Mouse (Mus musculus) T-helper 2 cell (primary cell): Measurements from ENCODE around the gene Ccl25.
"Not testable (repeated sequence)": the region's sequence is repeated elsewhere in the genome, so short reads cannot be mapped to it uniquely, and the experiment has no call there.

Experiments used
- in situ Hi-C: fragments of 300-600 bp; cut with MboI, MseI; formaldehyde crosslinking; loops from one replicate; pipeline ENCODE4 v1.15.1; 2025; ENCODE audit warnings: high pct_unique_total_duplicates

Gene Ccl25

GRCm38 (mm10) chr8:4335678-4336077, 10.7 kb downstream of the Ccl25 start:
- in situ Hi-C loops, result no loop called here

DNA sequence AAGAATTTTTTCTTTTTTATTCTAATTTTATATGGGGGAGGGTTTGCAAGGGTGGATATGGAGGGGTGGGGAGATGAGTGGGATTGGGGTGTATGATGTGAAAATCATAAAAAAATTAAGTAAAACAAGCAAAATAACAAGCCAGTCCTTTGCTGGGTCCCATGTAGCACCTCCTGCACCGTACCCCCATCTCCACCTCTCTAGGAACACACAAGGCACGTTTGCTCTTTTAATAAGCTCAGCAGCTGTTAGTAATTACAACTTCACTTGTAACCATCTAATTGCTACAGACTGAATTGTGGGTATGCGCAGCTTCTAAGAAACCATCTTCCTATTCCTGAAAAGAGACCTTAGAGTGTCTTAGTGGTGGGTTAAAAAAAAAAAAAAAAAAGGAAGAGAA, 15.2 kb downstream of the Ccl25 start:
- in situ Hi-C loops, result no loop called here

- in situ Hi-C loops, result no loop called here
Observed at GRCm38 (mm10) chr8:4347661-4348060, 22.7 kb downstream of the Ccl25 start.

- in situ Hi-C loops, result no loop called here
Observed at GRCm38 (mm10) chr8:4348275-4348674, 23.3 kb downstream of the Ccl25 start.

- in situ Hi-C loops, result no loop called here
Observed at GRCm38 (mm10) chr8:4349335-4349734, 24.3 kb downstream of the Ccl25 start.

DNA sequence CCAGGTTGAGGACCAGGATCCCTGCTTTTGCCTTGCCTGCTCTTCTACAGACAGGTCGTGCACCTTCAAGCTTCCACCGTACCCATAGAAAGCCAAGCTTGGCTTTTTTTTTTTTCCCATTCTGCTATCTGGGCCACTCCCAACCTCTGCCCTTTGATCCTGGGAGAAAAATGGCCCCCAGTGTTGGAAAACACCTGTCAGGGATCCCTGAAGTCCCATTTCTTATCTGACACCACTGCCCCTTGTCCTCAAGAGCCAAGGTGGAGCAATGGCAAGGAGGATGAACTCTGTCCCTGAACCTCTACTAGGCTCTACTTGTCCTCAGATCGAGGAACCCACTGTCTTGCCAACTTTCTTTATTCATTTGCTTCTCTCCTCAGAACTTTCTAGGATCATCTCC, 25.6 kb downstream of the Ccl25 start:
- in situ Hi-C loops, result no loop called here

DNA sequence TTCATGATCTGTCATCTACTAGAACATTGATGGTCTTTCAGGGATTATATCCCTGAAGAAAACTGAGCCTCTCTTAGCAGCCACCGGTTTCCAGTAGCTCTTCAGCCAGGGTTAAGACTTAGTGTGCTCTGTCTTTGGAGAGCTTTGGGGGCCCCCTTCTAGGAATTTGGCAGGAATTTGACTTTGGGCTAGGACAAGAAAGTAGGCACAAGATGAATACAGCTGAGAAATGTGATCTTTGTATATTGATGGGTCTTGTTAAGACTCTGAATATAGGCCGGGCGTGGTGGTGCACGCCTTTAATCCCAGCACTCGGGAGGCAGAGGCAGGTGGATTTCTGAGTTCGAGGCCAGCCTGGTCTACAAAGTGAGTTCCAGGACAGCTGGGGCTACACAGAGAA, 27.6 kb downstream of the Ccl25 start:
- in situ Hi-C loops, result not testable (repeated sequence)

- in situ Hi-C loops, result no loop called here
Observed at GRCm38 (mm10) chr8:4353741-4354140, 28.7 kb downstream of the Ccl25 start.

DNA sequence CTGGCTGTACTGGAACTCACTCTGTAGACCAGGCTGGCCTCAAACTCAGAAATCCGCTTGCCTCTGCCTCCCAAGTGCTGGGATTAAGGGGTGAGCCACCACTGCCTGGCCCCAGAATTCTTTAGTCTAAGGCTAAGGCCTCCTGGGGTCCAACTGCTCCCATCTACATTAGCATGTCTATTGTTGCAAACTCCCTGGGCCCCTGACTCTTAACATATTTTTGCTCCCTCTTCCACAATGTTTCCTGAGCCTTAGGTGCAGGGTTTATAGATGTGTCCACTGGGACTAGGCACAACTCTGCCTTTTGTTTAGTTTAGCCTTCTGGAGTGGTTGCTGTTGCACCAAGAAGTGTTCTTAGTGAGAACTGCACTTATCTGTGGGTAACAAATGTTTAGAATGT, 29.5 kb downstream of the Ccl25 start:
- in situ Hi-C loops, result no loop called here

- in situ Hi-C loops, result no loop called here
Observed at GRCm38 (mm10) chr8:4355455-4355854, 30.4 kb downstream of the Ccl25 start.

DNA sequence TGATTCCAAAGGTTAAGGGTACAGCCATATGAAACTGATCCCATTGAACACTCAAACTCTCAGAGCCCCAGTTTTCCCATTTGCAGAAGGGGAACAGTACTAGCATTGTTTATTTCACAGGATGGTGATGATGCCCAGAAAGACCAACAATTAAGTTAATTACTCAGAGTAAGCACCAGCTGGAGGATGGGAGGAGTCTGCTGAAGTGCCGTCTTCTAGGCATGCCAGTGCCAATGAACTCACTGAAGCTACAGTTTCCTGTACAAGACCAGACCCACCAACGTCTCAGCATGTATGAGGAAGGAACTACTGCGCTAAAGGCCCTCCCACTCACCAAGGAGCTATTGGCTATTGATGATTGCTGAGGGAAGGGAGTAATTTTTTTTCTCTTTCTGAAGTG, 34.4 kb downstream of the Ccl25 start:
- in situ Hi-C loops, result no loop called here

GRCm38 (mm10) chr8:4360922-4361321, 35.9 kb downstream of the Ccl25 start:
- in situ Hi-C loops, result loop anchor here (5.0 kb wide), 1 partner anchor 219 kb away; no protein-coding TSS in a partner anchor

DNA sequence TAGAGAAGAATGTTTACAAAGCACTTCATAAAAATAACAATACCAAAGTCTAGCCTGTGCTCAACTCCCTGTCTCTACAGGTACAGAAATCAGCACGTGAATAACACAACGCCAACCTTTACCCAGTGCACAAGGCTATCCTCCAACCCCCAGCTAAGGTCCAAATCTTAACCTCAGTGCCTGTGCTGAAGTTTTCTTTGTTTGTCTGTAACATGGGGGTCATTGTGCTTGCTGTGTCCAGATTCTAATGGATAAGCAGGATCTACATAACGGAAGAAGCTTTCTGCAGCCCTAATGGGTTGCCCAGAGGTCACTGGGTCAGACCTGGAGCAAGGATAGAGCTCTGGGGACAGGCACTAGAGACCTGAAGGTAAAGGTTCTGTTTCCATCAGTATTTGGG, 41.2 kb downstream of the Ccl25 start:
- in situ Hi-C loops, result no loop called here

DNA sequence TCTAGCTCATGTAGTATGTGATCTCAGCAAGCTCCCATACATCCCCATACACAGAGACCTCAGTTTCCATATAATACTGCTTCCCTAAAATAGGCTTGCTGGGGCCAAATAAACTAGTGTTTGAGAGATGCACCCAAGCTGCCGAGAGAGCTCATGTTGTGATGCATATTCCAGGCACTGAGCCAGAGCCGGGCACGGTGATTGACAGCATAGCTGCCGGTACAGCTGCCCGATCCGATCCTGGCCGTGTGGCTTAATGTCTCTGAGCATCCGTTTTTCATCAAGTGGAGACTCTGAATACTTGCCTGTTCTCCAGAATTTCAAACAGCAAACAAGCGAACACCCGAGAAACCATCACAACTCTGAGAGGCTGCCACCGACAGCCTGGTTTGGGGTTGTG, 42.8 kb downstream of the Ccl25 start:
- in situ Hi-C loops, result no loop called here

- in situ Hi-C loops, result no loop called here
Observed at GRCm38 (mm10) chr8:4368470-4368869, 43.5 kb downstream of the Ccl25 start.

GRCm38 (mm10) chr8:4370078-4370477, 45.1 kb downstream of the Ccl25 start:
- in situ Hi-C loops, result no loop called here

DNA sequence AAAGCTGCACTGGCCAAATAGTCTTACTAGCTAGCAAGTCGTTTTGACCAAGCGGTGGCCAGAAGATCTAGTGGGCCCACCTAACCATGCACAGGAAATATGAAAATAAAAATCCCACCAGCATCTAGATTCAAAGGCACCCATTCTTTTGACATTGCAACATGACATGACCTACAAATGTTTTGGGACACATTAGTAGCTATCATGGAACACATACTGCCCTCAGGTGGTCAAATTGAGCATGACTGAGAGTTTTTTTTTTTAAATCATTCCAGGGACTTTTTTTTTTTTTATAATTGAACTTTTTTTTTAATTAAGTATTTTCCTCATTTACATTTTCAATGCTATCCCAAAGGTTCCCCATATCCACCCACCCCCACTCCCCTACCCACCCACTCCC, 47.6 kb downstream of the Ccl25 start:
- in situ Hi-C loops, result no loop called here

DNA sequence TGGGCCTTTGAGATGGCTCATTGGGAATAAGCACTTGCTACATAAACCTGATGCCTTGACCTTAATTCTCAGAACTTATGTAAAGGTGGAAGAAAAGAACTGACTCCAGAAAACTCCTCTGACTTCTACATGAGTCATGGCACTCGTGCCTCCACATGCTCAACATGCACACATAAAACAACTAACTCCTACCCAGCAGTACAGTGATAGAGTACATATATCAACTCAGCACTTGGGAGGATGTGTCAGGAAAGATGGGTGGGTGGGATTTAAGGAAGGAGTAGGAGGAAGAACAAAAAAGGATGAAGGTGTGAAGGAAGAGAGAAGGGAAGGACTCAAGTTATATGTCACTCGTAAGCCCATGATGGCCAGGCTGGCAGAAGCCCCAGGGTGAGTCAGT, 76.4 kb downstream of the Ccl25 start:
- in situ Hi-C loops, result no loop called here

DNA sequence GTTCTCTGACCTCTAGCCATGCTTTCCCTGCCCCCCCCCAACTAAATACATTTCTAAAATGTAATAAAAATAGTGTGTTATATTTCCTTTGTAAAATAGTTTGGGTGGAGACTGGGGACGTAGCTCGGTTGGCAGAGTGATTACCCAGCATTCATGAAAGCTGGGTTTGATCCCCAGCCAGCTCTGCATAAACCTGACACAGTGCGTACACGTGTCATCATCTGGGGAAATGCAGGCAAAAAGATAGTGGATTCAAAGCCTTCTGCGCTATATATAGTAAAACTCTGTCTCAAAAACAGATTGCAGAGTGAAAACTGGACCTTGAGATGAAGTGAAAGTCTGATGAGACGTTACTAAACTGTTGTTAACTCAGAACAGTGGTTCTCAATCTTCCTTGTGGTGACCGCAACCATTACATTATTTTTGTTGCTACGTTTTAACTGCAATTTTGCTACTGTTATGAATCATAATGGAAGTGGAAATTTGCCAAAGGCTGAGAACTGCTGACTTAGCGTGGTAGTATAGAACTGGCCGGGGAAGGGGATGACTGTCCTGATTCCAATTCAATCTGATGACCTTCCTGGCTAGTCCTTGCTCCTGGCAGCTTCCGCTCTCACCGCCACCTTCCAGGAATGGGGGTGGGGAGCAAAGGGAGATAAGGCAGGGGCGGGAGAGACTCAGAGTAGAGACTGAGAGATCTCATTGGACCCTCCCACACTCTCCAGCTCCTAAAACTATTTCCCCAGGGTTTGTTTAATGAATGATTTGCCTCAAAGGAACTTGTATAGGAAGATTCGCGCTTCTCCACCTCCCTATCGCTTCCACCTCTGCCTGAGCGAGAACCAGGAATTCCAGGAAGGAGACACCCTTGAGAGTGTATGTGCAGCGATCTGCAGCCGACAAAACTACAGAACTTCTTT, 79.2 kb downstream of the Ccl25 start:
- in situ Hi-C loops, result no loop called here

GRCm38 (mm10) chr8:4404880-4405261, 79.9 kb downstream of the Ccl25 start:
- in situ Hi-C loops, result no loop called here

DNA sequence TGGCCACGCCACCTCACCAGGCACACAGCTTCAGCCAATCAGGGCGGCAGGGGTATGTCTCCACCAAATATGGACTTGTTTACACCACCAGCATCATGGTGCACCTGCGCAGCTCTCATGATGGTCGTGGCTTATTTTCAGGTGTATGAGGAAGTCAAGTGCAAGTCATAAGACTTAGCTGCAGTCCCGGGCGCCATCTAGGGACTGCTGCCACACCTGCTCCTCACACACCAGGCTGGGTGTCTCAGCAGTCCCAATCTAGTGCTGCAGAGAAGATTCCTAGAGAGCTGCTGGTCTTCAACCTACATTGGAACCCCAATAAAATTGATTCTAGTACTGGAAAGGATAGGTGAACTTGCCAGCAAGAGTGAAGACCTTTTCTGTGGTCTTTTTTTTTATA, 83.4 kb downstream of the Ccl25 start:
- in situ Hi-C loops, result not testable (repeated sequence)
